Mouse (Mus musculus) frontal cortex, postnatal 36 days (tissue): Measurements from ENCODE around the gene Kif21a.

ENCODE experiments used
- DNase-seq, 2 experiments: peaks; one replicate each; pipeline ENCODE4 v3.0.0; 2022; ENCODE audit warnings: low spot score in 2 of 2

Gene Kif21a

DNA sequence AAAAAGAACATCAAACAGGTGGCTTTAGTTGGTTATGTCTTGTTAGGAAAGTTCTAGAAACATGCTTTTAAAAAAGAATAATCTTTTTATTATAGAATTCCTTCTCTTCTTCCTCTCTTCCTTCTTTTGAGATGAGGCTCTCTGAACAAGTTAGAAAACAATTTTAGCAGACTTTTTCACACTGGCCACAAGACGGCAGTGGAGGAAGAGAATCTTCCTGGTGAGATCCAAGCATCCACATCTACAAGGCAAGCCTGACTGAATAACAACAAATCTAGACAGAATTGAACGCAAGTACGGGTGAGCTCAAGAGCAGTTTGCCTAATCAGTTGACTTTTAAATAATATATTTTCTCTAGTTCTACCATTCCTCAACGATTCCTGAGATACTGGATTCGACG lies 98.4 kb downstream of the Kif21a start:
- DNase-seq = no peak

DNA sequence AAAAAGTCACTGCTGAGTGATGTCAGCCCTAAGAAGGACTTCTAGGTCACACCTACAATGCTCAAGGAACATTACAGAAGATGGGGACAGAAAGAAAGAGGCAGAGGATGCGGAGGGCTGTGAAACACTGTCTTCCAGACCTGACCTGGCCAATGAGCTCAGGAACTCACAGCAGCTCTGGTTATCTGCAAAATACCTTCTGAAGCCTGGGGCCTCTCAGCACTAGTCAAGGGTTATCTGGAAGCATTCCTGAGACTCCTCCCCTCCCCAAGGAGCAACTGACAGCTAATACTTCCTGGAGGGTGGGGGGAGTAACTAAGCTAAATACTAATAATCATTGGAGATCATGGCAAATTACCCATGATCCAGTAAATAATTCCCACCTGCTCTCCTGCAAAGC lies 111.3 kb downstream of the Kif21a start:
- DNase-seq = no peak

DNA sequence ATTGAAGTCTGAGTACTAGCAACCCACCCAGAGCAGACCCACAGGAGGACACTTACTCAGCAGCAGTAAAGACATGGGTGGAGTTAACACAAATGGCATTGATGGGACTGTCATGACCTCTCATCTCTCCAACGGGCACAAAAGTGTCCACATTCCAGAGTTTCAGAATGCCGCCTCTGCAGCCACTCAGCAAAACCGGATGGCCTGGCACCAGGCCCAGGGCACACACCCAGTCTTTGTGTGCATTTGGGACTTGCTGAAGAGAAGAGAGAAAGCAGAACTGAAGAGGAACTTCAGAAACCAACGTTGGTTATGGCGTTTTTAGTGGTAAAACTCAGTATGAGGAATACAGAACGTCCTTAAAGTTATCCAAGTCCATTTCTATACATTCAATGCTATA lies 114.2 kb downstream of the Kif21a start:
- DNase-seq = no peak

DNA sequence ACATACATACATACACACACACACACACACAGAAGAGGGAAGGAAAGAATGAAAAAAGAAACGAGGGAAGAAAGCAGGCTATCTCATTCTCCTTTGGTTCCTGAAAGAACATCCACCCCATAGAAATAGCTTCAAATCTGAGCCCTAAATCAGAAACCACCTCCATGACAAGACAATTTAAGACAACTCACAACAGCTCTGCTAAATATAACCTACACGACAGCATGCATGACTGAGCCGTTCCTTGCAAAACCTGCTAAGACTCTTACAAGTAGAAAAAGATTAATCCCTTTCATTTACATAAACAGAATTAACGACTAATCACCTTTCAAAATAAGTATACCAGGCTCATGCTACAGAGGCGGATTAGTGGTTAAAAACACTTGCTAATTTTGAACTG lies 118.3 kb downstream of the Kif21a start:
- no peak for DNase-seq

DNA sequence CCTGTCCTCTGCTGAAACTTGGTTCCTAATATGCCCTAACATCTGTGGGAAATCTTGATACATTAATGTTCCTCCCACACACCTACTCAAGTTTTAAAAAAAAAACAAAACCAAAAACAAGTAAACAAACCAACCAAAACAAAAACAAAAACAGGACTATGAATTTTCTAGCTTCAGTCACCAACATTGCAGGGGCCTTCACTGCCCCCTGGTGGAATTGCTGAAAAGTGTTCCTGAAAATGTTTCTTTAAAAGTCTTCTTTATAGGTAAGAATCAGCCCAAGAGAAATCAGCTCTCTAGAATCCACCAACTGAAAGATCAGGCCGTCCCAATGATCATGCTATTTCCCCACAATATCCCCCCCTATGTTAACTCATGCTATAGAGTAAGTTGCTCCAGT lies 120.7 kb downstream of the Kif21a start:
- no peak for DNase-seq

DNA sequence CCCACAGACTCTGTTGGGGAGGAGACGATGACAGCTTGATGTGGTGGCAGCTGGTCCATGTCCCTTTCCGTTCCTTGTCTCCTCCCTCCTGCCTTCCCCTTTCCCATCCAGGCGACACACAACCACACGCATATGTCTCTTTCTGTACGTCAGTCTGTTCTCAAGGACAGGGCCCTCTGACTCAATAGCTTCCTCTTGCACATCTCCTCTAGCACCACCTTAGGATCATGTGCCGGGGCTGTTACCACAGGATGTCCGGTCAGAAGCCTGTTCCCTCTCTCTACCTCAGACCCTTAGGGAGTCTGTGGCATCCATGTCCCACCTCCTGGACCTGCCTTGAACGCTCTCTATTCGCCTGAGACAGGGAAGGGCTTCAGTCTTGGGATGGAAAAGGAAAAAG lies 153.3 kb downstream of the Kif21a start:
- no peak for DNase-seq

DNA sequence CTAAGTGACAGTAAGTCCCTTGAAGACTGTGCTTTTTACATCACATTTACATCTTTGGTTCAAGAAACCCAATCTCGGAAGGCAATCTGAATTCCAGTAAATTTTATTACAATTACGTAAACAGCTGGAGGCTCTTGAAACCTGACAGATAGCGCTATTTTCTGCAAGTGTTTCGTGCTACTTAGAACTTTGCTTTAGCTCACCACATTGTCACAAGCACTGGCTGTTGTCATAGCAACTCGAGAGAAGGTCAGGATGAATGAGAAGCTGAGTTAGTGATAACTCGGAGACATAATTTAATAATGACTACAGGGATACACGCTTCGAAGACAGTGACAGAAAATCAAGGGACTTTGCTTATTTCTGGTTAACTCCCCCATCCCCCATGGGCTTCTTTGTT lies 162.3 kb downstream of the Kif21a start:
- peak; percentile 3 to 31 for DNase-seq
